Mouse (Mus musculus) central nervous system, embryonic 14 days (tissue): ENCODE measurements around the gene Actl6b. TPM values are rescaled to one million over a fixed set of nuclear protein-coding genes. Genes with fewer than 3 reads are reported as not detected.

Source experiments
- polyA plus RNA-seq: library from polyadenylated mRNA; depleted of rRNA; stranded (reverse); fragments of >200 nt; gene quantifications from 2 replicates; pipeline ENCODE4 v1.2.3, GENCODE M21; 2012; rRNA removed

Actl6b gene
- 237 and 255 TPM in 2 replicates for polyA plus RNA-seq

GRCm38 (mm10) chr5:137553411-137553837, at the start of gene Actl6b:
Gene Actl6b, plus strand, starts transcription at chr5:137553517.

GRCm38 (mm10) chr5:137518436-137518835, 34.9 kb upstream of the Actl6b start, which contains the start of gene Gigyf1:
Gene Gigyf1, plus strand, starts transcription at chr5:137518548.

GRCm38 (mm10) chr5:137533117-137533827, 20.0 kb upstream of the Actl6b start, which contains the start of the genes Epo and Gnb2:
Gene Epo, minus strand, starts transcription at chr5:137533242.
Gene Gnb2, minus strand, starts transcription at chr5:137533510.

GRCm38 (mm10) chr5:137569665-137570064, 16.3 kb downstream of the Actl6b start, which contains the start of gene Tfr2:
Gene Tfr2, plus strand, starts transcription at chr5:137569840.

GRCm38 (mm10) chr5:137600619-137601364, 47.5 kb downstream of the Actl6b start, which contains the start of gene Mospd3:
Gene Mospd3, minus strand, starts transcription at chr5:137601058.

GRCm38 (mm10) chr5:137613550-137613949, 60.2 kb downstream of the Actl6b start, which contains the start of gene Pcolce:
Gene Pcolce, minus strand, starts transcription at chr5:137613784.

Other genes with a start within 250 kb of the Actl6b start
- 270 and 293 TPM in 2 replicates for gene Srrt, start 245.8 kb upstream of the Actl6b start, polyA plus RNA-seq
- 30.8 and 46.3 TPM in 2 replicates for gene Trip6, start 239.1 kb upstream of the Actl6b start, polyA plus RNA-seq
- gene Slc12a9, start 219.9 kb upstream of the Actl6b start, polyA plus RNA-seq = 27.5 and 30.6 TPM in 2 replicates
- gene Ephb4, start 203.4 kb upstream of the Actl6b start, polyA plus RNA-seq = 17.8 and 30.7 TPM in 2 replicates
- gene Zan, start 76.5 kb upstream of the Actl6b start, polyA plus RNA-seq = 0.26 and 0.64 TPM in 2 replicates
- 63.7 and 67.0 TPM in 2 replicates for gene Pop7, start 51.0 kb upstream of the Actl6b start, polyA plus RNA-seq
- gene Gigyf1, start 35.0 kb upstream of the Actl6b start, polyA plus RNA-seq = 56.8 and 62.1 TPM in 2 replicates
- gene Epo, start 20.3 kb upstream of the Actl6b start, polyA plus RNA-seq = not detected in 2 replicates
- 859 and 883 TPM in 2 replicates for gene Gnb2, start 20.0 kb upstream of the Actl6b start, polyA plus RNA-seq
- gene Tfr2, start 16.3 kb downstream of the Actl6b start, polyA plus RNA-seq = 8.2 and 9.8 TPM in 2 replicates
- gene Mospd3, start 47.5 kb downstream of the Actl6b start, polyA plus RNA-seq = 68.3 and 78.4 TPM in 2 replicates
- gene Pcolce, start 60.3 kb downstream of the Actl6b start, polyA plus RNA-seq = 30.6 and 64.8 TPM in 2 replicates
- gene Fbxo24, start 75.5 kb downstream of the Actl6b start, polyA plus RNA-seq = 0.23 and 0.26 TPM in 2 replicates
- gene Lrch4, start 75.6 kb downstream of the Actl6b start, polyA plus RNA-seq = 22.0 and 23.5 TPM in 2 replicates
- 16.1 and 17.9 TPM in 2 replicates for gene Gm20605, start 75.7 kb downstream of the Actl6b start, polyA plus RNA-seq
- 35.2 and 37.5 TPM in 2 replicates for gene Sap25, start 87.8 kb downstream of the Actl6b start, polyA plus RNA-seq
- gene Irs3, start 92.2 kb downstream of the Actl6b start, polyA plus RNA-seq = 0.06 and 0.13 TPM in 2 replicates
- 16.9 and 19.4 TPM in 2 replicates for gene Agfg2, start 131.2 kb downstream of the Actl6b start, polyA plus RNA-seq
- gene Nyap1, start 188.1 kb downstream of the Actl6b start, polyA plus RNA-seq = 165 and 183 TPM in 2 replicates
- gene Tsc22d4, start 192.2 kb downstream of the Actl6b start, polyA plus RNA-seq = 57.8 and 66.5 TPM in 2 replicates
- gene Ppp1r35, start 225.3 kb downstream of the Actl6b start, polyA plus RNA-seq = 55.5 and 66.0 TPM in 2 replicates
- 36.2 and 40.2 TPM in 2 replicates for gene Mepce, start 234.1 kb downstream of the Actl6b start, polyA plus RNA-seq
- gene Zcwpw1, start 234.3 kb downstream of the Actl6b start, polyA plus RNA-seq = 11.3 and 14.0 TPM in 2 replicates